Mouse (Mus musculus) midbrain, embryonic 16.5 days (tissue): Measurements from ENCODE around the gene Arhgef40. TPM values are rescaled to one million over a fixed set of nuclear protein-coding genes. Genes with fewer than 3 reads are reported as not detected.
"Not testable (repeated sequence)": the region's sequence is repeated elsewhere in the genome, so short reads cannot be mapped to it uniquely, and the experiment has no call there.

Experiments used
- ATAC-seq: fragments of 200-750 bp; cut with Nextera tagmentation; 2 replicates; pipeline ENCODE4 v1.8.0; 2017; ENCODE audit warnings: moderate TSS enrichment
- H3K27ac ChIP-seq: fragments of 300-500 bp; sonication (generic); 2 replicates; pipeline ENCODE4 v1.5.1; 2014; ENCODE audit warnings: mild to moderate bottlenecking, low read length, mixed read lengths
- H3K27me3 ChIP-seq: fragments of 300-500 bp; sonication (generic); 2 replicates; pipeline ENCODE4 v1.6.1; 2014; ENCODE audit warnings: low read depth, low read length, mixed read lengths; ENCODE audit not compliant: control insufficient read depth, insufficient read depth
- H3K36me3 ChIP-seq: fragments of 300-500 bp; sonication (generic); 2 replicates; pipeline ENCODE4 v1.6.1; 2014; ENCODE audit warnings: mild to moderate bottlenecking, low read length, moderate library complexity, mixed read lengths; ENCODE audit not compliant: control insufficient read depth, insufficient read depth
- H3K4me1 ChIP-seq: fragments of 300-500 bp; sonication (generic); 2 replicates; pipeline ENCODE4 v1.6.1; 2014; ENCODE audit warnings: mild to moderate bottlenecking, low read length, mixed read lengths; ENCODE audit not compliant: control insufficient read depth, insufficient read depth
- H3K4me2 ChIP-seq: fragments of 300-500 bp; sonication (generic); 2 replicates; pipeline ENCODE4 v1.6.1; 2014; ENCODE audit warnings: mild to moderate bottlenecking, low read length, mixed read lengths
- H3K4me3 ChIP-seq: fragments of 300-500 bp; sonication (generic); 2 replicates; pipeline ENCODE4 v1.5.1; 2014; ENCODE audit warnings: low read depth, mild to moderate bottlenecking, low read length, moderate library complexity, mixed read lengths
- H3K9ac ChIP-seq: fragments of 300-500 bp; sonication (generic); 2 replicates; pipeline ENCODE4 v1.6.1; 2014; ENCODE audit warnings: low read depth, low read length, mixed read lengths
- H3K9me3 ChIP-seq: fragments of 300-500 bp; sonication (generic); replicated peaks from 2 replicates; pipeline ENCODE4 v1.6.1; 2014; ENCODE audit warnings: mild to moderate bottlenecking, low read length, mixed read lengths; ENCODE audit not compliant: control insufficient read depth, poor library complexity, severe bottlenecking
- WGBS: fragments of 180-500 bp; shearing (Covaris S2); extraction: QIAGEN DNeasy Blood & Tissue Kit; methylation state at CpG from one replicate; pipeline ENCODE4 v1.1.7; 2014; 5-methylcytosine and 5-hydroxymethylcytosine counted together
- polyA plus RNA-seq: library from polyadenylated mRNA; unstranded; fragments of >200 nt; fragmentation: Nextera tagmentation; extraction: Ambion mirVana; gene quantifications from 2 replicates; pipeline ENCODE4 v1.2.1, GENCODE M21; 2015

The Arhgef40 gene
- polyA plus RNA-seq, 1 experiment from 2014 or later: 78.0 TPM

DNA sequence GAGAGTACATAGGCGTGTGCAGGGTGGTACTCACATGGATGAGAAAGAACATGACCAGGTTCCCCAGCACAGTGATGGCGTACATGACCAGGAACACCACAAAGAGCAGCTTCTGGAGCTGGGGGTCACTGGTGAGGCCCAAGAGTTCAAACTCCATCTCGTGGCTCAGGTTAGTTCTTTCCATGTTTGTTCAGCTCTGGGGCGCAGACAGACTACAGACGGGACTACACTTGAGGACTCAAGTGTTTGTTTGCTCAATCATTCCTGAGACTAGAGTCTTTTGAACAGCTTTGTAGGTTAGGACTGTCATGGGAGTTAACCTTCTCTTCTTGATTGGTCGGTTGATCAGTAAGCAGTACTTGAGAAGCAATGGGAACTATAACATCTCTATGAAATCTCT lies 51.4 kb downstream of the Arhgef40 start:
- ATAC-seq: no peak
- Histone ChIP-seq H3K27me3 (no peaks in the 10 kb centered on the region), H3K27ac (no peak overlapping the region), H3K9me3 (no peaks in the 10 kb centered on the region), H3K4me2 (no peak overlapping the region), H3K4me3 (no peak overlapping the region), H3K36me3 (no peaks in the 10 kb centered on the region), H3K4me1 (no peaks in the 10 kb centered on the region), H3K9ac (no peak overlapping the region)
- WGBS: 92% methylated on average over 6 of the region's 6 CpGs

DNA sequence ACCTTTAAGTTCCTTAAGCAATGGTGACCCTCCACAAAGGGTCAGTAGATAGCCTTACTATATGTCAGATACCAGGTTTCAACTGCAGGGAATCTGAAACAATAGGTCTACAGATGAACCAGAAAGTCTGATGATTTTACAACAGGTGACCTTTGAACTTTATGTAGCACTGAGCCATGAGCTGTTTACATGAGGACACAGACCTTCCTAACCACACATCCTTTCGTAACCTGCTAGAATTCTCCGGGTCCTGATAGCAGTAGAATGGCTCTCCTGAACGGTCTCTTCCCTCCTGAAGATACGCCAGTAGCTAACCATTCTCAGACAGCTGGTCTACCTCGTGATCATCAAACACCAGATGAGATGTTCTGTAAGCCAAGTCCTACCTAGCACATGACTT lies 54.8 kb downstream of the Arhgef40 start:
- no peaks in the 10 kb centered on the region for H3K27me3 ChIP-seq
- H3K4me3 ChIP-seq: no peak overlapping the region
- H3K9me3 ChIP-seq: no peaks in the 10 kb centered on the region
- no peaks in the 10 kb centered on the region for H3K4me1 ChIP-seq
- no peak for ATAC-seq
- H3K36me3 ChIP-seq: no peaks in the 10 kb centered on the region
- no peak overlapping the region for H3K4me2 ChIP-seq
- no peak overlapping the region for H3K9ac ChIP-seq
- H3K27ac ChIP-seq: no peak overlapping the region
- WGBS: 90% methylated on average over 5 of the region's 5 CpGs

DNA sequence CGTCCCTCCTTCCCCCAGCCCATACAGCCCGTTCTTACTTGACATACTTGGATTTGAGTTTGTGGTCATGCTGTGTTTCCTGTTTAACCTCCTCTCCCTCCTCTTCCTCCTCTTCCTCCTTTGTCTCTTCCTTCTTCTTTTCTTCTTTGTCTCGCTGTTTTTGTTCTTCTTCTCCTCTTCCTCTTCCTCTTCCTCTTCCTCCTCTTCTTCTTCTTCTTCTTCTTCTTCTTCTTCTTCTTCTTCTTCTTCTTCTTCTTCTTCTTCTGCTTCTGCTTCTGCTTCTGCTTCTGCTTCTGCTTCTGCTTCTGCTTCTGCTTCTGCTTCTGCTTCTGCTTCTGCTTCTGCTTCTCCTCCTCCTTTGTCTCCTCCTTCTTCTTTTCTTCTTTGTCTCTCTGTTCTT lies 57.8 kb downstream of the Arhgef40 start, which contains the start of gene Olfr221:
Olfr221 (minus strand) TSS at position 101 of the 400 bp plus-strand sequence.
- not testable (repeated sequence) for H3K9ac ChIP-seq, H3K4me1 ChIP-seq, H3K4me2 ChIP-seq, H3K4me3 ChIP-seq, H3K36me3 ChIP-seq, H3K27me3 ChIP-seq, H3K9me3 ChIP-seq, H3K27ac ChIP-seq, ATAC-seq
- WGBS: 66% methylated on average over 3 of the region's 3 CpGs

DNA sequence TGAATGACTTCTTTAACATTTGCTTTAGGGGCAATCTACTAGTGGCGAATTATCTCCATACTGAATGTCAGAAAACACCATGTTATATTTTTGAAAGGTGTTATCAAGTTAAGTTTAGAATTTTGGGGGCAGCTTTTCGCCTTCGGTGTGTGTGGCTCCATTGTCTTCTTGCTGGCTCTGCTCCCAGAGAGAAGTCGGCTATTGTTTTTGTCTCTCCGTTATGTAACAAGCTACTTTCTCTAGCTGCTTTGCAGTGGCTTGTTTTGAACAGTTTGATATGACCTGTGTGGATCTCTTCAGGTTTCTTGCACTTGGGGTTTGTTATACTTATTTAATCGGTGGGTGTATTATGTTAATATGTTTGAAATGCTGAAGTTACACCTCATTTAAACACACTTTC lies 58.9 kb downstream of the Arhgef40 start:
- no peak overlapping the region for H3K4me3 ChIP-seq
- no peak overlapping the region for H3K4me2 ChIP-seq
- no peak for ATAC-seq
- H3K36me3 ChIP-seq: no peaks in the 10 kb centered on the region
- H3K9me3 ChIP-seq: no peaks in the 10 kb centered on the region
- WGBS: 63% methylated on average over 6 of the region's 6 CpGs
- H3K9ac ChIP-seq: no peak overlapping the region
- H3K27ac ChIP-seq: no peak overlapping the region
- peaks cover 4% of the 10 kb centered on the region; the same call in 1 of the 2 replicates for H3K4me1 ChIP-seq
- H3K27me3 ChIP-seq: no peaks in the 10 kb centered on the region

DNA sequence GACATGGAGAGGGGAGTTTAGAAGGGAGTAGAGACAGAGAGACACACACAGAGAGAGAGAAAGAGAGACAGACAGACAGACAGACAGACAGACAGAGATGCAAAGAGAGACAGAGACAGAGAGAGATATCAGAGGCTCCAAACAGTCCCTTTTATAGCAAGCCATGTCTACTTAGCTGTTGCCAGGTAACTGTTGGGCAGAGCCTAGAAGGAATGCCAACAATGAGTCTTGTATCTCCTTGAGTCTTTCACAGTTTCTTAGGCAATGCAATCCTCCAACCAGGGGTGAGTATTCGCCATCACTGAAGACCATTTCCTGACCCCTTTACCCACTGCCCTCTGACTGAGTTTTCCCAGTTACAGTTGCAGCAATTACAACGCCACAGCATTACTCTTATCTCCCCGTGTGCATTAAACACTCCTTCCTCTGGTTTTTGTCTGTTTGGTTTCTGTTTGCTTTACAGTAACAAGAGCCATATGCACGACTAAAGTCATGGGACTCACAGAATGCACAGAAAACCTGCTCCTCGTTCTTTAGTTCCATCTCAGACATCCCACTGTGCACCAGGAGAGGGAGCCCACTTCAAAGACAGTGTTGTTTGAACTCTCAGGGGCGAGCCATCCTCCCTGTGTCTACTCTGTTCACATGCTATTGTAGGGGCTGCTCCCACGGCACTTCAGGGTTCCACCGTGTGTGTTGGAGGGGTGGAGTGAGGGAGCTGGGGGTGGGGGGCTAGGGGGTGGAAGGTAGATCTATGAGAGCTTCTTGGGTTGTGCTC lies 60.6 kb downstream of the Arhgef40 start:
- Histone ChIP-seq H3K9me3 (no peaks in the 10 kb centered on the region), H3K4me1 (peaks cover 4% of the 10 kb centered on the region; the same call in 1 of the 2 replicates), H3K4me2 (no peak overlapping the region), H3K27ac (no peak overlapping the region), H3K9ac (no peak overlapping the region), H3K4me3 (no peak overlapping the region), H3K27me3 (no peaks in the 10 kb centered on the region), H3K36me3 (no peaks in the 10 kb centered on the region)
- 5% methylated on average over 8 of the region's 8 CpGs for WGBS
- ATAC-seq: peak; percentile 73

DNA sequence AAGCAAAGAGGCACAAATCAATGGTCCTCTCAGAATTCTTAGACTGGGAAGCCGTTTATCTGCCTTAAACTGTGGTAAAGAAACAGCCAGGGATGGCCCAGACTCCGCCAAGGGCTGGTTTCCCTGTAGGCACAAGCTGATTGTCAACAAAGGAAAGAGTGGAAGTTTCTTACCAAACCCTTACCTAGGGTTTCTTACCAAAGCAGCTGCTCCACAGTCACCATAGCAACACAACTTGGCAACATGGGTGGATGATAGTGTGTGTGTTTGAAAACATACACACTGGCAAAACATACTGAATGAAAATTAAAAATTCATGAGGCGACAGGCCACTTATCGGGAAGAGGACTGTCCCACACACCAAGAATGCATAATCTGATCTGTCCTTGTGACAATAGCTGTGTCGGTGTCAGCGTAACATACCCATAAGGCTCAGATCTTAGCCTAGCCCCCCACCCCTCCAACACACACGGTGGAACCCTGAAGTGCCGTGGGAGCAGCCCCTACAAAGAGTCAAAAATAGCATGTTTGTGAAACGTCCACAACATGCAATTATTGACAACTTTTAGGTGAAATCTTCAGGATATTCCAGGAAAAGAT lies 61.5 kb downstream of the Arhgef40 start:
- WGBS: 23% methylated on average over 9 of the region's 9 CpGs
- no peaks in the 10 kb centered on the region for H3K9me3 ChIP-seq

DNA sequence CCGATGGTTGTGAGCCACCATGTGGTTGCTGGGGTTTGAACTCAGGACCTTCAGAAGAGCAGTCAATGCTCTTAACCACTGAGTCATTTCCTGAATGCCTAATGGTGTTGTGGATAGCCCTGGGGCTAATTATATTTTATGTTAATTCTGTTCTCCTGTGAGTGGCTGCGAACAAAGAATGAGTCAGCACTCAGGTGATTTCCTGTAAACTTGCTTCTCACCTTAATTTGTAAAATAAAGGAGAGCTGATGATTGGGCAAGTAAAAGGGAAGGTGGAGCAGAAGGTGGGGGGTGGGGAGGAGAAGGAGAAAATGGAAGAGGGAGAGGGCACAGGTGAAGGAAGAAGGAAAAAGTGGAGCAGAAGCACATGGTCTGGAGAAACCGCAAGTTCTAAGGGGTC lies 68.2 kb downstream of the Arhgef40 start:
- H3K27ac ChIP-seq, H3K4me3 ChIP-seq, H3K27me3 ChIP-seq, H3K4me1 ChIP-seq, H3K9me3 ChIP-seq, H3K9ac ChIP-seq, ATAC-seq, H3K36me3 ChIP-seq, H3K4me2 ChIP-seq: not testable (repeated sequence)
- WGBS: 87% methylated on average over 3 of the region's 3 CpGs

More for the DNA sequence above, 61.5 kb downstream of the Arhgef40 start:
- Histone ChIP-seq H3K4me1 (peaks cover 4% of the 10 kb centered on the region; the same call in 1 of the 2 replicates), H3K9ac (no peak overlapping the region), H3K27ac (no peak overlapping the region), H3K27me3 (no peaks in the 10 kb centered on the region), H3K36me3 (no peaks in the 10 kb centered on the region), H3K4me3 (no peak overlapping the region), H3K4me2 (no peak overlapping the region)
- ATAC-seq: 0 out of 2 replicates have a peak, but pooled peaks have one; percentile 48

Other genes with a start within 250 kb of the Arhgef40 start
- not detected in 2 replicates for gene Ang4, start 211.1 kb upstream of the Arhgef40 start, polyA plus RNA-seq
- not detected in 2 replicates for gene AY358078, start 184.7 kb upstream of the Arhgef40 start, polyA plus RNA-seq
- gene Ear6, start 131.0 kb upstream of the Arhgef40 start, polyA plus RNA-seq: not detected in 2 replicates
- 86.5 and 92.0 TPM in 2 replicates for gene Mettl17, start 99.9 kb upstream of the Arhgef40 start, polyA plus RNA-seq
- gene Slc39a2, start 91.8 kb upstream of the Arhgef40 start, polyA plus RNA-seq: 2.2 and 3.1 TPM in 2 replicates
- 196 and 269 TPM in 2 replicates for gene Ndrg2, start 70.6 kb upstream of the Arhgef40 start, polyA plus RNA-seq
- gene Tppp2, start 66.3 kb upstream of the Arhgef40 start, polyA plus RNA-seq: not detected in 2 replicates
- not detected in 2 replicates for gene Rnase13, start 61.9 kb upstream of the Arhgef40 start, polyA plus RNA-seq
- 0.16 and 1.0 TPM in 2 replicates for gene Tmem253, start 30.9 kb downstream of the Arhgef40 start, polyA plus RNA-seq
- 30.3 and 33.6 TPM in 2 replicates for gene Zfp219, start 36.0 kb downstream of the Arhgef40 start, polyA plus RNA-seq
- not detected in 2 replicates for gene Olfr221, start 57.7 kb downstream of the Arhgef40 start, polyA plus RNA-seq
- gene Hnrnpc, start 119.3 kb downstream of the Arhgef40 start, polyA plus RNA-seq: 449 and 518 TPM in 2 replicates
- gene Rpgrip1, start 126.0 kb downstream of the Arhgef40 start, polyA plus RNA-seq: 45.9 and 46.5 TPM in 2 replicates
- gene Supt16, start 212.7 kb downstream of the Arhgef40 start, polyA plus RNA-seq: 38.0 and 46.6 TPM in 2 replicates